In genomic region chr12:111386642-111387120, GRCm38 (mm10) we compare ENCODE assay signal across 8 mouse cellular contexts. TPM values are rescaled to one million over a fixed set of nuclear protein-coding genes. Genes with fewer than 3 reads are reported as not detected.
DNase-seq lines count a peak whose midpoint lies in the region; ATAC-seq and TF ChIP-seq lines count a peak whose summit lies in the region.

No protein-coding gene starts in this region.

- no peaks in the 10 kb centered on the region for H3K36me3 ChIP-seq in embryonic facial prominence, embryonic 15.5 days
- no peaks in the 10 kb centered on the region for H3K36me3 ChIP-seq in liver, postnatal 0 days (replicated peaks; ENCODE audit: insufficient read depth, low read length)
- no peaks in the 10 kb centered on the region for H3K36me3 ChIP-seq in hindbrain, embryonic 11.5 days (ENCODE audit: control insufficient read depth, insufficient read depth, low read length)

- H3K4me2 ChIP-seq in embryonic facial prominence, embryonic 15.5 days (replicated peaks) = no peak overlapping the region
- no peak overlapping the region for H3K4me2 ChIP-seq in liver, postnatal 0 days (ENCODE audit: low read depth, low read length)
- no peak overlapping the region for H3K4me2 ChIP-seq in hindbrain, embryonic 11.5 days (replicated peaks; ENCODE audit: low read depth, low read length)

- H3K9me3 ChIP-seq in embryonic facial prominence, embryonic 15.5 days (replicated peaks) = no peaks in the 10 kb centered on the region
- H3K9me3 ChIP-seq in liver, postnatal 0 days (ENCODE audit: low read length) = no peaks in the 10 kb centered on the region
- no peaks in the 10 kb centered on the region for H3K9me3 ChIP-seq in hindbrain, embryonic 11.5 days (ENCODE audit: control insufficient read depth, low read length)

- H3K4me1 ChIP-seq in embryonic facial prominence, embryonic 15.5 days = 0 out of 2 replicates have a peak, but pooled peaks cover 5% of the 10 kb centered on the region
- H3K4me1 ChIP-seq in liver, postnatal 0 days (ENCODE audit: insufficient read depth) = peaks cover 3% of the 10 kb centered on the region; the same call in 1 of the 2 replicates
- no peaks in the 10 kb centered on the region for H3K4me1 ChIP-seq in hindbrain, embryonic 11.5 days (replicated peaks; ENCODE audit: control insufficient read depth, insufficient read depth, low read length)

- TF ChIP-seq EP300 in liver, postnatal 0 days (IDR thresholded peaks at IDR 0.05; ENCODE audit: low read depth) = peak; percentile 54; the same call in 1 of the 2 replicates

- H3K27ac ChIP-seq in embryonic facial prominence, embryonic 15.5 days (replicated peaks) = 0 out of 2 replicates have a peak overlapping the region, but pooled peaks have one; percentile 17
- H3K27ac ChIP-seq in liver, postnatal 0 days (ENCODE audit: low read depth) = peak overlapping the region; percentile 49
- no peak overlapping the region for H3K27ac ChIP-seq in hindbrain, embryonic 11.5 days (ENCODE audit: low read depth, low read length)
- H3K27ac ChIP-seq in left cerebral cortex, adult 2 months = no peak overlapping the region

- no peak for TF ChIP-seq CTCF in liver, postnatal 0 days (IDR thresholded peaks at IDR 0.05; ENCODE audit: low read depth)
- TF ChIP-seq CTCF in left cerebral cortex, adult 2 months (IDR thresholded peaks at IDR 0.05) = no peak

- peak; percentile 55 for DNase-seq in MN1 (ENCODE audit: low spot score)
- DNase-seq in kidney, adult 11 months = peak; percentile 78
- DNase-seq in liver, postnatal 0 days = no peak
- no peak for DNase-seq in frontal cortex, postnatal 36 days (ENCODE audit: low spot score in 2 of 2)
- DNase-seq in hindbrain, embryonic 11.5 days (ENCODE audit: low spot score) = no peak
- DNase-seq in embryo, embryonic 10.5 days (ENCODE audit: low spot score) = no peak
- DNase-seq in left cerebral cortex, adult 2 months (ENCODE audit: extremely low spot score in 1 of 2, low spot score in 2 of 2) = no peak

- no peak overlapping the region for H3K4me3 ChIP-seq in embryonic facial prominence, embryonic 15.5 days (replicated peaks)
- no peak overlapping the region for H3K4me3 ChIP-seq in liver, postnatal 0 days (ENCODE audit: low read depth, low read length)
- no peak overlapping the region for H3K4me3 ChIP-seq in hindbrain, embryonic 11.5 days (ENCODE audit: low read depth, low read length)
- H3K4me3 ChIP-seq in left cerebral cortex, adult 2 months = no peak overlapping the region

- H3K9ac ChIP-seq in embryonic facial prominence, embryonic 15.5 days = no peak overlapping the region
- H3K9ac ChIP-seq in liver, postnatal 0 days (replicated peaks) = no peak overlapping the region
- H3K9ac ChIP-seq in hindbrain, embryonic 11.5 days (ENCODE audit: low read depth, low read length) = no peak overlapping the region

- peak; percentile 47; the same call in 1 of the 2 replicates for ATAC-seq in embryonic facial prominence, embryonic 15.5 days (ENCODE audit: insufficient number of reproducible peaks, low FRiP score, low TSS enrichment, low read depth)
- ATAC-seq in liver, postnatal 0 days = peak; percentile 66
- ATAC-seq in hindbrain, embryonic 11.5 days (ENCODE audit: low FRiP score) = no peak

- H3K27me3 ChIP-seq in embryonic facial prominence, embryonic 15.5 days = no peaks in the 10 kb centered on the region
- H3K27me3 ChIP-seq in liver, postnatal 0 days (ENCODE audit: insufficient read depth, low read length) = no peaks in the 10 kb centered on the region
- no peaks in the 10 kb centered on the region for H3K27me3 ChIP-seq in hindbrain, embryonic 11.5 days (ENCODE audit: control insufficient read depth, insufficient read depth, low read length)

- intact Hi-C loops in left cerebral cortex, adult 2 months (cut with DNase I) = no loop called here

- WGBS in embryonic facial prominence, embryonic 15.5 days = 50% methylated on average over 8 of the region's 8 CpGs
- WGBS in liver, postnatal 0 days (ENCODE audit: insufficient replicate concordance) = 35% methylated on average over 8 of the region's 8 CpGs
- WGBS in hindbrain, embryonic 11.5 days = 78% methylated on average over 8 of the region's 8 CpGs

RNA-seq across cellular contexts. Expression of gene Cdc42bpb, which starts 9.2 kb away (rescaled TPM):
- 33.2 and 36.1 TPM in 2 replicates for polyA plus RNA-seq in embryonic facial prominence, embryonic 15.5 days (2015; fragmentation: Nextera tagmentation; extraction: Ambion mirVana)
- 8.0 and 8.6 TPM in 2 replicates for polyA plus RNA-seq in liver, postnatal 0 days (2015; fragmentation: Nextera tagmentation; extraction: Ambion mirVana)
- polyA plus RNA-seq in hindbrain, embryonic 11.5 days (2014; fragmentation: Nextera tagmentation; extraction: Ambion mirVana) = 28.6 and 31.9 TPM in 2 replicates
- total RNA-seq in left cerebral cortex, adult 2 months (2021) = 100 to 1,000 TPM; 137 to 142 TPM

RNA-seq across cellular contexts. Expression of gene Lbhd2, which starts 19.9 kb away (rescaled TPM):
- 3.7 and 5.0 TPM in 2 replicates for polyA plus RNA-seq in embryonic facial prominence, embryonic 15.5 days (2015; fragmentation: Nextera tagmentation; extraction: Ambion mirVana)
- polyA plus RNA-seq in liver, postnatal 0 days (2015; fragmentation: Nextera tagmentation; extraction: Ambion mirVana) = 0.22 TPM in 2 replicates
- 0.47 TPM in 1 of 2 replicates, not detected in the other for polyA plus RNA-seq in hindbrain, embryonic 11.5 days (2014; fragmentation: Nextera tagmentation; extraction: Ambion mirVana)
- 1 to 10 TPM; 1.3 to 2.8 TPM for total RNA-seq in left cerebral cortex, adult 2 months (2021)

RNA-seq across cellular contexts. Expression of gene Exoc3l4, which starts 30.1 kb away (rescaled TPM):
- 10.6 and 11.1 TPM in 2 replicates for polyA plus RNA-seq in embryonic facial prominence, embryonic 15.5 days (2015; fragmentation: Nextera tagmentation; extraction: Ambion mirVana)
- polyA plus RNA-seq in liver, postnatal 0 days (2015; fragmentation: Nextera tagmentation; extraction: Ambion mirVana) = 13.7 TPM in 2 replicates
- 3.5 and 3.8 TPM in 2 replicates for polyA plus RNA-seq in hindbrain, embryonic 11.5 days (2014; fragmentation: Nextera tagmentation; extraction: Ambion mirVana)
- total RNA-seq in left cerebral cortex, adult 2 months (2021) = under 1 TPM; 0.54 to 0.96 TPM

RNA-seq across cellular contexts. Expression of gene Tnfaip2, which starts 55.6 kb away (rescaled TPM):
- polyA plus RNA-seq in embryonic facial prominence, embryonic 15.5 days (2015; fragmentation: Nextera tagmentation; extraction: Ambion mirVana) = 11.8 and 17.6 TPM in 2 replicates
- 72.0 and 79.5 TPM in 2 replicates for polyA plus RNA-seq in liver, postnatal 0 days (2015; fragmentation: Nextera tagmentation; extraction: Ambion mirVana)
- 1.9 and 2.0 TPM in 2 replicates for polyA plus RNA-seq in hindbrain, embryonic 11.5 days (2014; fragmentation: Nextera tagmentation; extraction: Ambion mirVana)
- under 1 TPM; 0.82 to 0.84 TPM for total RNA-seq in left cerebral cortex, adult 2 months (2021)

Comparison
In these comparisons a context has a peak if more than half of its experiments do, and no peak if none do; other contexts are left out.
1. DNase-seq: peak in MN1 (single experiment) and kidney, adult 11 months (single experiment); none in liver, postnatal 0 days (single experiment), frontal cortex, postnatal 36 days (0 of 2), hindbrain, embryonic 11.5 days (single experiment), embryo, embryonic 10.5 days (single experiment) and left cerebral cortex, adult 2 months (0 of 2).
2. H3K27ac ChIP-seq: peak in embryonic facial prominence, embryonic 15.5 days (single experiment) and liver, postnatal 0 days (single experiment); none in hindbrain, embryonic 11.5 days (single experiment) and left cerebral cortex, adult 2 months (single experiment).